Mouse (Mus musculus) T-helper 17 cell (primary cell): ENCODE data around the gene Map7d1.

Source experiments
- in situ Hi-C, 2 experiments: fragments of 300-600 bp; cut with MboI, MseI; formaldehyde crosslinking; loops; 1 replicate in 1 of 2; 2 replicates in 1 of 2; pipeline ENCODE4 v1.15.1; 2025; ENCODE audit warnings: high pct_unique_total_duplicates in 2 of 2

The Map7d1 gene

GRCm38 (mm10) chr4:126203336-126203895 lies 52.7 kb downstream of the Map7d1 start:
- in situ Hi-C loops = loop anchor here in 1 of 2 experiments (5.0 kb wide), 1 partner anchor 824 kb away; no protein-coding TSS in a partner anchor

GRCm38 (mm10) chr4:126202303-126203181 lies 53.6 kb downstream of the Map7d1 start, which contains the start of gene Thrap3:
Gene Thrap3, minus strand, starts transcription at chr4:126202760.
- in situ Hi-C loops = loop anchor here in 1 of 2 experiments (5.0 kb wide), 1 partner anchor 825 kb away; no protein-coding TSS in a partner anchor

- in situ Hi-C loops = loop anchor here in 1 of 2 experiments (5.0 kb wide), 1 partner anchor 826 kb away; no protein-coding TSS in a partner anchor
Measured at GRCm38 (mm10) chr4:126201514-126202302, 54.4 kb downstream of the Map7d1 start.

- in situ Hi-C loops = loop anchor here in 1 of 2 experiments (5.0 kb wide), 1 partner anchor 827 kb away; no protein-coding TSS in a partner anchor
Measured at GRCm38 (mm10) chr4:126200656-126201055, 55.5 kb downstream of the Map7d1 start.

- in situ Hi-C loops = loop anchor here in 1 of 2 experiments (5.0 kb wide), 1 partner anchor 827 kb away; no protein-coding TSS in a partner anchor
Measured at GRCm38 (mm10) chr4:126200036-126200435, 56.1 kb downstream of the Map7d1 start.

- in situ Hi-C loops = no loop called here
Measured at GRCm38 (mm10) chr4:126199556-126199955, 56.6 kb downstream of the Map7d1 start.

GRCm38 (mm10) chr4:126197485-126197884 lies 58.7 kb downstream of the Map7d1 start:
- in situ Hi-C loops = no loop called here

GRCm38 (mm10) chr4:126194916-126195315 lies 61.2 kb downstream of the Map7d1 start:
- in situ Hi-C loops = no loop called here

GRCm38 (mm10) chr4:126194216-126194615 lies 61.9 kb downstream of the Map7d1 start:
- in situ Hi-C loops = no loop called here

- in situ Hi-C loops = no loop called here
Measured at GRCm38 (mm10) chr4:126190636-126191035, 65.5 kb downstream of the Map7d1 start.

GRCm38 (mm10) chr4:126187096-126187495 lies 69.0 kb downstream of the Map7d1 start:
- in situ Hi-C loops = no loop called here

GRCm38 (mm10) chr4:126183034-126183433 lies 73.1 kb downstream of the Map7d1 start:
- in situ Hi-C loops = no loop called here
